Comparison of ENCODE assay signal across 8 mouse cellular contexts in genomic region chr14:120626223-120626935, GRCm38 (mm10).
DNase-seq lines count a peak whose midpoint lies in the region; ATAC-seq and TF ChIP-seq lines count a peak whose summit lies in the region.

No protein-coding gene starts in this region.

- no peak overlapping the region for H3K9ac ChIP-seq in forebrain, embryonic 12.5 days
- no peak overlapping the region for H3K9ac ChIP-seq in kidney, embryonic 16.5 days (replicated peaks; ENCODE audit: low read length)

- no peaks in the 10 kb centered on the region for H3K27me3 ChIP-seq in forebrain, embryonic 12.5 days
- no peaks in the 10 kb centered on the region for H3K27me3 ChIP-seq in kidney, embryonic 16.5 days (ENCODE audit: insufficient read depth, low read length)
- H3K27me3 ChIP-seq in thymus, adult 2 months (ENCODE audit: control insufficient read depth, insufficient read depth, low read length) = no peaks in the 10 kb centered on the region

- H3K4me2 ChIP-seq in forebrain, embryonic 12.5 days = no peak overlapping the region
- H3K4me2 ChIP-seq in kidney, embryonic 16.5 days (replicated peaks; ENCODE audit: low read depth, low read length) = no peak overlapping the region

- TF ChIP-seq POLR2A in thymus, adult 2 months (IDR thresholded peaks at IDR 0.05; ENCODE audit: control insufficient read depth, extremely low read depth, insufficient read depth, low read length, poor library complexity) = no peak

- no peaks in the 10 kb centered on the region for H3K4me1 ChIP-seq in forebrain, embryonic 12.5 days
- H3K4me1 ChIP-seq in kidney, embryonic 16.5 days (ENCODE audit: insufficient read depth, low read length) = no peaks in the 10 kb centered on the region
- H3K4me1 ChIP-seq in thymus, adult 2 months (replicated peaks; ENCODE audit: control insufficient read depth, insufficient read depth, low read length) = no peaks in the 10 kb centered on the region

- H3K36me3 ChIP-seq in forebrain, embryonic 12.5 days (replicated peaks) = no peaks in the 10 kb centered on the region
- no peaks in the 10 kb centered on the region for H3K36me3 ChIP-seq in kidney, embryonic 16.5 days (ENCODE audit: insufficient read depth, low read length)
- no peaks in the 10 kb centered on the region for H3K36me3 ChIP-seq in thymus, adult 2 months (ENCODE audit: control insufficient read depth, insufficient read depth, low read length)

- no peaks in the 10 kb centered on the region for H3K9me3 ChIP-seq in forebrain, embryonic 12.5 days
- H3K9me3 ChIP-seq in kidney, embryonic 16.5 days (ENCODE audit: low read length) = no peaks in the 10 kb centered on the region

- ATAC-seq in forebrain, embryonic 12.5 days (ENCODE audit: low FRiP score) = peak; percentile 74; the same call in 1 of the 2 replicates
- 0 out of 2 replicates have a peak, but pooled peaks have one; percentile 61 for ATAC-seq in kidney, embryonic 16.5 days (ENCODE audit: low FRiP score, low TSS enrichment)

- TF ChIP-seq CTCF in thymus, adult 2 months (IDR thresholded peaks at IDR 0.05; ENCODE audit: borderline replicate concordance, control insufficient read depth, extremely low read depth, insufficient read depth, low read length, poor library complexity) = no peak

- DNase-seq in brain, adult 2 months (ENCODE audit: low read depth, low spot score) = peak; percentile 83
- DNase-seq in lung, postnatal 14 days = peak; percentile 23
- DNase-seq in thymus, postnatal 36 days = no peak
- DNase-seq in spleen, postnatal 36 days (ENCODE audit: low spot score in 2 of 2) = no peak
- DNase-seq in thymus, adult 2 months = no peak
- DNase-seq in testis, postnatal 14 days (ENCODE audit: low spot score) = no peak

- 62% methylated on average over 9 of the region's 9 CpGs for WGBS in forebrain, embryonic 12.5 days
- WGBS in kidney, embryonic 16.5 days = 54% methylated on average over 9 of the region's 9 CpGs
- 85% methylated on average over 9 of the region's 9 CpGs for WGBS in thymus, adult 2 months

- no peak overlapping the region for H3K4me3 ChIP-seq in forebrain, embryonic 12.5 days (replicated peaks)
- H3K4me3 ChIP-seq in kidney, embryonic 16.5 days (ENCODE audit: low read length) = no peak overlapping the region
- H3K4me3 ChIP-seq in thymus, adult 2 months (ENCODE audit: control insufficient read depth, insufficient read depth, low read length) = no peak overlapping the region

- no peak overlapping the region for H3K27ac ChIP-seq in forebrain, embryonic 12.5 days
- H3K27ac ChIP-seq in kidney, embryonic 16.5 days (ENCODE audit: low read length) = no peak overlapping the region
- no peak overlapping the region for H3K27ac ChIP-seq in thymus, adult 2 months (ENCODE audit: control insufficient read depth, insufficient read depth, low read length)

Comparison
In these comparisons a context has a peak if more than half of its experiments do, and no peak if none do; other contexts are left out.
1. DNase-seq: peak in brain, adult 2 months (single experiment) and lung, postnatal 14 days (single experiment); none in thymus, postnatal 36 days (0 of 2), spleen, postnatal 36 days (0 of 2), thymus, adult 2 months (single experiment) and testis, postnatal 14 days (single experiment).